Mouse (Mus musculus) CH12.LX (cell line): ENCODE measurements around the gene Ccdc88a. TPM values are rescaled to one million over a fixed set of nuclear protein-coding genes. Genes with fewer than 3 reads are reported as not detected.

Source experiments
- DNase-seq: peaks from one replicate; pipeline ENCODE4 v3.0.0-alpha.2; 2013; ENCODE audit errors: extremely low read depth
- H3K27ac ChIP-seq: 2 replicates; pipeline ENCODE4 v1.5.1; 2012; ENCODE audit warnings: low read depth, mild to moderate bottlenecking, control low read depth, moderate library complexity; ENCODE audit not compliant: insufficient read depth
- H3K27me3 ChIP-seq: replicated peaks from 2 replicates; pipeline ENCODE3; 2012; ENCODE audit warnings: inconsistent platforms
- H3K36me3 ChIP-seq, 2 experiments: replicated peaks in 1 of 2; 2 replicates each; pipeline versions ENCODE3 to v1.6.1; 2012; ENCODE audit warnings: inconsistent platforms in 1 of 2, low read length in 1 of 2, mild to moderate bottlenecking in 1 of 2, mixed read lengths in 1 of 2, moderate library complexity in 1 of 2; ENCODE audit not compliant: control insufficient read depth in 1 of 2, insufficient read depth in 1 of 2
- H3K4me1 ChIP-seq, 2 experiments: 2 replicates each; pipeline ENCODE4 v1.6.1; 2012; ENCODE audit warnings: inconsistent platforms in 1 of 2, moderate library complexity in 1 of 2; ENCODE audit not compliant: insufficient read depth in 2 of 2, control insufficient read depth in 1 of 2
- H3K4me2 ChIP-seq: 2 replicates; pipeline ENCODE4 v1.6.1; 2012; ENCODE audit warnings: low read depth, mild to moderate bottlenecking, control low read depth; ENCODE audit not compliant: poor library complexity, insufficient read depth, severe bottlenecking
- H3K4me3 ChIP-seq, 3 experiments: fragments of 150-350 bp in 1 of 3; sonication (generic) in 1 of 3; replicated peaks in 1 of 3; 2 replicates each; pipeline versions ENCODE3 to v1.5.1; 2011 to 2012; ENCODE audit warnings: low read depth in 2 of 3, low read length in 2 of 3, mild to moderate bottlenecking in 2 of 3, moderate library complexity in 2 of 3, control low read depth in 1 of 3, improper control_type of control experiment in 1 of 3, inconsistent platforms in 1 of 3, mixed read lengths in 1 of 3; ENCODE audit not compliant: poor library complexity in 1 of 3
- H3K79me2 ChIP-seq: replicated peaks from 2 replicates; pipeline ENCODE4 v1.6.1; 2012; ENCODE audit warnings: mild to moderate bottlenecking, moderate library complexity; ENCODE audit not compliant: control insufficient read depth, poor library complexity, insufficient read depth, severe bottlenecking; ENCODE audit errors: extremely low read depth
- H3K9ac ChIP-seq: 2 replicates; pipeline ENCODE4 v1.6.1; 2012; ENCODE audit warnings: low read depth, mild to moderate bottlenecking, control low read depth, moderate library complexity; ENCODE audit not compliant: insufficient read depth
- H3K9me3 ChIP-seq: replicated peaks from 2 replicates; pipeline ENCODE3; 2012; ENCODE audit warnings: low read length, inconsistent platforms, mixed read lengths
- BHLHE40 ChIP-seq: IDR thresholded peaks from 2 replicates; pipeline ENCODE4 v1.6.1; 2011; ENCODE audit warnings: mild to moderate bottlenecking, low read depth, low read length, improper control_type of control experiment
- CHD1 ChIP-seq: IDR thresholded peaks from 2 replicates; pipeline ENCODE4 v1.6.1; 2012; ENCODE audit warnings: low read depth, low read length, improper control_type of control experiment, inconsistent platforms
- E2F4 ChIP-seq: IDR thresholded peaks from 2 replicates; pipeline ENCODE4 v1.6.1; 2011; ENCODE audit warnings: low read depth, low read length, improper control_type of control experiment; ENCODE audit not compliant: insufficient replicate concordance
- ELF1 ChIP-seq: IDR thresholded peaks from 2 replicates; pipeline ENCODE4 v1.6.1; 2014; ENCODE audit warnings: low read depth, mild to moderate bottlenecking, inconsistent platforms, low read length, improper control_type of control experiment
- GABPA ChIP-seq: IDR thresholded peaks from 2 replicates; pipeline ENCODE4 v1.6.1; 2012; ENCODE audit warnings: low read depth, low read length, improper control_type of control experiment, inconsistent platforms; ENCODE audit not compliant: insufficient replicate concordance
- IRF4 ChIP-seq: IDR thresholded peaks from 2 replicates; pipeline ENCODE4 v1.6.1; 2014; ENCODE audit warnings: low read depth, mild to moderate bottlenecking, inconsistent platforms, low read length, improper control_type of control experiment
- JUN ChIP-seq: IDR thresholded peaks from 2 replicates; pipeline ENCODE4 v1.6.1; 2011; ENCODE audit warnings: low read depth, mild to moderate bottlenecking, low read length, improper control_type of control experiment, moderate library complexity; ENCODE audit not compliant: insufficient read depth
- JUND ChIP-seq: conservative IDR thresholded peaks from 2 replicates; pipeline ENCODE4 v1.6.1; 2011; ENCODE audit warnings: low read depth, low read length, improper control_type of control experiment
- KAT2A ChIP-seq: IDR thresholded peaks from 2 replicates; pipeline ENCODE4 v1.6.1; 2012; ENCODE audit warnings: low read length, improper control_type of control experiment, inconsistent platforms; ENCODE audit not compliant: insufficient replicate concordance
- MAX ChIP-seq: IDR thresholded peaks from 2 replicates; pipeline ENCODE4 v1.6.1; 2011; ENCODE audit warnings: low read length, improper control_type of control experiment
- MYC ChIP-seq: IDR thresholded peaks from 2 replicates; pipeline ENCODE4 v1.6.1; 2011; ENCODE audit warnings: low read depth, mild to moderate bottlenecking, improper control_type of control experiment, low read length
- NRF1 ChIP-seq: IDR thresholded peaks from 2 replicates; pipeline ENCODE4 v1.6.1; 2014; ENCODE audit warnings: low read depth, mild to moderate bottlenecking, inconsistent platforms, low read length, improper control_type of control experiment, moderate library complexity
- POLR2AphosphoS2 ChIP-seq: IDR thresholded peaks from 2 replicates; pipeline ENCODE4 v1.6.1; 2011; ENCODE audit warnings: low read depth, low read length, improper control_type of control experiment
- RAD21 ChIP-seq: IDR thresholded peaks from 2 replicates; pipeline ENCODE4 v1.6.1; 2011; ENCODE audit warnings: low read depth, mild to moderate bottlenecking, low read length, improper control_type of control experiment, moderate library complexity
- RCOR1 ChIP-seq: conservative IDR thresholded peaks from 2 replicates; pipeline ENCODE4 v1.6.1; 2012; ENCODE audit warnings: low read depth, mild to moderate bottlenecking, inconsistent platforms, low read length, improper control_type of control experiment
- UBTF ChIP-seq: IDR thresholded peaks from 2 replicates; pipeline ENCODE4 v1.6.1; 2012; ENCODE audit warnings: low read depth, mild to moderate bottlenecking, inconsistent platforms, low read length, improper control_type of control experiment, moderate library complexity
- ZMIZ1 ChIP-seq: IDR thresholded peaks from 2 replicates; pipeline ENCODE4 v1.6.1; 2012; ENCODE audit warnings: low read depth, mild to moderate bottlenecking, inconsistent platforms, low read length, improper control_type of control experiment
- dilution Hi-C: fragments of 300-500 bp; cut with MboI; formaldehyde crosslinking; loops from 2 replicates; pipeline ENCODE4 v1.14.3; 2020; ENCODE audit warnings: low sequenced_read_pairs; ENCODE audit not compliant: extremely low pct_unique_long_range_greater_than_20kb, extremely low pct_ligation_motif_present
- in situ Hi-C: fragments of 300-500 bp; cut with MboI; formaldehyde crosslinking; loops from 3 replicates; pipeline ENCODE4 v1.14.3; 2019; ENCODE audit warnings: low sequenced_read_pairs, low pct_ligation_motif_present, low pct_unique_long_range_greater_than_20kb, mixed read lengths
- polyA plus RNA-seq: library from polyadenylated mRNA; unstranded; fragments of >175 nt; gene quantifications from 2 replicates; pipeline ENCODE4 v1.2.1, GENCODE M21; 2012; ENCODE audit warnings: low read depth; ENCODE audit not compliant: insufficient read length
- total RNA-seq, 2 experiments: library from RNA; depleted of rRNA; stranded (reverse); fragments of 300-350 nt in 1 of 2; fragments of >200 nt in 1 of 2; gene quantifications; 2 replicates each; pipeline ENCODE4 v1.2.3; 2012 to 2014

The Ccdc88a gene
- total and polyA plus RNA-seq, 3 experiments = 13.7 to 26.1 (median 15.2) TPM

DNA sequence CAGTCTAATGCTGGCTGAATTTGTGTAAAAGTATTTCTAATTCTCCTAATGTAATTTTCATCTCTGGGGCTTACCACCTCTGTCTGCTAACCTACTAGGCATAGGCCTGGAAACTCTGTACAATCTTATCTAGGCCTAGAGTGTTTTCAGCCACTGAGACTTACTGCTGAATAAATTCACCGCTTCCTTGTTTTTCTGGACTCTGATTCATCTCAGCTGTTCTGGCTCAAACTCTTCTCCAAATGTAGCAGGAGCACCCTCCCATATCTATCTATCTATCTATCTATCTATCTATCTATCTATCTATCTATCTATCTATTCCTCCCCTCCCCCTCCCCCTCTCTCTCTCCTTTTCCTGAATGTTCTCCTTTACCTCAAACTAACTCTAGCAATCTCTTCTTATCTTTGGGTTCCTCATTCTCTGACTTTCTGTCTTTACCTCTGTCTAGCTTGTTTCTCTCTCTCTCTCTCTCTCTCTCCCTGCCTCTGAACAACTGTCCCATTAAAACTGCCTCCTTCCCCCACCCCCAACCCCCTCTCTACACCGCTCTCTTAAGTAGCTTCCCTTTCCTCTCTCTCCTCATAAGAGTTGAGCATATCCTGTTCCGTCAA is 21.8 kb downstream of the Ccdc88a start:
- peaks cover 8 to 31% of the 10 kb centered on the region in 2 experiments; a peak in 3 of 4 replicates for H3K4me1 ChIP-seq
- H3K4me3 ChIP-seq = no peak overlapping the region
- H3K4me2 ChIP-seq = no peak overlapping the region
- in situ Hi-C loops (no loop called here), dilution Hi-C loops (no loop called here)
- H3K36me3 ChIP-seq = peaks cover 0 to 6% of the 10 kb centered on the region in 2 experiments
- DNase-seq = no peak
- no peak overlapping the region for H3K9ac ChIP-seq
- no peaks in the 10 kb centered on the region for H3K27me3 ChIP-seq
- no peaks in the 10 kb centered on the region for H3K9me3 ChIP-seq
- H3K27ac ChIP-seq = no peak overlapping the region
- peaks cover 26% of the 10 kb centered on the region for H3K79me2 ChIP-seq
- no peak for TF ChIP-seq IRF4
- no peak for TF ChIP-seq E2F4
- TF ChIP-seq MYC = no peak
- no peak for TF ChIP-seq ZMIZ1
- no peak for TF ChIP-seq KAT2A
- no peak for TF ChIP-seq RCOR1
- TF ChIP-seq JUND = no peak
- no peak for TF ChIP-seq NRF1
- TF ChIP-seq MAX = no peak
- no peak for TF ChIP-seq JUN
- no peak for TF ChIP-seq BHLHE40
- TF ChIP-seq CHD1 = no peak
- no peak for TF ChIP-seq POLR2AphosphoS2
- TF ChIP-seq UBTF = no peak
- TF ChIP-seq ELF1 = no peak
- no peak for TF ChIP-seq GABPA

DNA sequence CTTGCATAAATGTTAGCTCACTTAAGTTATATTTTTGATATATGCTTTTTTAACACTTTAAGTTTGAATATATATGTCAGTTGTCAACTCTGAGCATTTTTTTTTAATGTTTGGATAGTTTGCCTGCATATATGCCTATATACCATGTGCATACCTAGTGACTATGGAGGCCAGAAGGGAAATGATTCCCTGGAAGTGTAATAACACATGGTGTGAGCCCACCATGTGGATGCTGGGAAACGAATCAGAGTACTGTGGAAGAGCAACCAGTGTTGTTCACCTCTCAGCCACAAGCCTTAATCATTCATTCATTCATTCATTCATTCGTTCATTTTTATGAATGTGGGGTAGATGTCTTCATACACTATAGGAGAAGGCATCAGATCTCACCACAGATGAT is 26.9 kb downstream of the Ccdc88a start:
- no peaks in the 10 kb centered on the region for H3K9me3 ChIP-seq
- TF ChIP-seq RAD21 = no peak
- H3K4me2 ChIP-seq = no peak overlapping the region
- no peaks in the 10 kb centered on the region for H3K27me3 ChIP-seq
- no peak overlapping the region for H3K9ac ChIP-seq
- H3K36me3 ChIP-seq = peaks cover 3 to 13% of the 10 kb centered on the region in 2 experiments
- H3K27ac ChIP-seq = no peak overlapping the region
- DNase-seq = no peak
- H3K4me1 ChIP-seq = no peaks in the 10 kb centered on the region; a peak in 2 of 4 replicates
- H3K79me2 ChIP-seq = peaks cover 23% of the 10 kb centered on the region
- no peak overlapping the region for H3K4me3 ChIP-seq
- dilution Hi-C loops (no loop called here), in situ Hi-C loops (no loop called here)
